Mouse (Mus musculus) liver, embryonic 14.5 days (tissue): ENCODE measurements around the gene Gm7544. TPM values are rescaled to one million over a fixed set of nuclear protein-coding genes. Genes with fewer than 3 reads are reported as not detected.
"Not testable (repeated sequence)": the region's sequence is repeated elsewhere in the genome, so short reads cannot be mapped to it uniquely, and the experiment has no call there.

ENCODE experiments used
- ATAC-seq: fragments of 200-750 bp; cut with Nextera tagmentation; 2 replicates; pipeline ENCODE4 v1.8.0; 2017; ENCODE audit warnings: moderate number of reproducible peaks, mild to moderate bottlenecking, moderate library complexity; ENCODE audit not compliant: insufficient read depth
- DNase-seq, 3 experiments: peaks; one replicate each; pipeline ENCODE4 v3.0.0-alpha.2; 2012 to 2013; ENCODE audit warnings: low read depth in 3 of 3, low spot score in 3 of 3
- H3K27ac ChIP-seq: fragments of 300-500 bp; sonication (generic); 2 replicates; pipeline ENCODE4 v1.5.1; 2014; ENCODE audit warnings: moderate library complexity, mild to moderate bottlenecking, control low read depth, inconsistent platforms
- H3K27me3 ChIP-seq: fragments of 300-500 bp; sonication (generic); 2 replicates; pipeline ENCODE4 v1.6.1; 2014; ENCODE audit warnings: mild to moderate bottlenecking, low read length, moderate library complexity; ENCODE audit not compliant: control insufficient read depth, insufficient read depth
- H3K36me3 ChIP-seq: fragments of 300-500 bp; sonication (generic); replicated peaks from 2 replicates; pipeline ENCODE4 v1.6.1; 2014; ENCODE audit warnings: low read depth; ENCODE audit not compliant: control insufficient read depth, insufficient read depth
- H3K4me1 ChIP-seq, 2 experiments: fragments of 200-500 bp in 1 of 2; fragments of 300-500 bp in 1 of 2; sonication (generic) in 1 of 2; replicated peaks; 2 replicates each; pipeline ENCODE4 v1.6.1; 2012 to 2014; ENCODE audit warnings: antibody characterized with exemption in 1 of 2, inconsistent platforms in 1 of 2, low read length in 1 of 2; ENCODE audit not compliant: control insufficient read depth in 2 of 2, insufficient read depth in 2 of 2
- H3K4me2 ChIP-seq: fragments of 300-500 bp; sonication (generic); 2 replicates; pipeline ENCODE4 v1.6.1; 2014; ENCODE audit warnings: low read depth, mild to moderate bottlenecking, control low read depth, moderate library complexity
- H3K4me3 ChIP-seq, 2 experiments: fragments of 200-500 bp in 1 of 2; fragments of 300-500 bp in 1 of 2; sonication (generic) in 1 of 2; 2 replicates each; pipeline ENCODE4 v1.5.1; 2012 to 2014; ENCODE audit warnings: low read depth in 2 of 2, low read length in 2 of 2, mild to moderate bottlenecking in 2 of 2, control low read depth in 1 of 2, inconsistent platforms in 1 of 2, moderate library complexity in 1 of 2; ENCODE audit not compliant: insufficient read depth in 1 of 2
- H3K9ac ChIP-seq: fragments of 300-500 bp; sonication (generic); replicated peaks from 2 replicates; pipeline ENCODE4 v1.6.1; 2014; ENCODE audit warnings: mild to moderate bottlenecking, control low read depth, moderate library complexity
- H3K9me3 ChIP-seq: fragments of 300-500 bp; sonication (generic); 2 replicates; pipeline ENCODE4 v1.6.1; 2016; ENCODE audit warnings: low read length, mixed read lengths; ENCODE audit not compliant: control insufficient read depth
- CTCF ChIP-seq: IDR thresholded peaks from 2 replicates; pipeline ENCODE4 v1.5.1; 2016; ENCODE audit warnings: antibody characterized with exemption, low read depth, control low read depth
- EP300 ChIP-seq: IDR thresholded peaks from 2 replicates; pipeline ENCODE4 v1.6.1; 2016; ENCODE audit warnings: antibody characterized with exemption, low read depth
- WGBS: fragments of 180-500 bp; shearing (Covaris S2); extraction: QIAGEN DNeasy Blood & Tissue Kit; methylation state at CpG from one replicate; pipeline ENCODE4 v1.1.7; 2014; ENCODE audit not compliant: insufficient replicate concordance; 5-methylcytosine and 5-hydroxymethylcytosine counted together
- polyA plus RNA-seq, 2 experiments: library from polyadenylated mRNA; depleted of rRNA in 1 of 2; stranded (reverse) in 1 of 2; unstranded in 1 of 2; fragments of >200 nt; fragmentation: Nextera tagmentation in 1 of 2; extraction: Ambion mirVana in 1 of 2; gene quantifications; 2 replicates each; pipeline versions ENCODE4 v1.2.1 to v1.2.3; 2012 to 2014

Gm7544 gene
- polyA plus RNA-seq, 2 experiments, result not detected

GRCm38 (mm10) chr1:82959870-82960385, 4.1 kb upstream of the Gm7544 start, which contains the start of gene Gm47955:
TSS of gene Gm47955 (plus strand) at chr1:82960286.
- no peak within 1 kb of the TSS for H3K4me3 ChIP-seq
- TF ChIP-seq EP300, result no peak
- no peak for TF ChIP-seq CTCF
- DNase-seq (no peak), ATAC-seq (no peak)
- H3K36me3 ChIP-seq, result no peaks in the 10 kb centered on the region
- H3K27ac ChIP-seq, result no peak within 1 kb of the TSS
- H3K4me1 ChIP-seq, result no peaks in the 10 kb centered on the region
- no peak within 1 kb of the TSS for H3K9ac ChIP-seq
- H3K9me3 ChIP-seq, result no peaks in the 10 kb centered on the region
- no peak within 1 kb of the TSS for H3K4me2 ChIP-seq
- no peaks in the 10 kb centered on the region for H3K27me3 ChIP-seq
- 74% methylated on average over 11 of the region's 11 CpGs for WGBS

GRCm38 (mm10) chr1:82948601-82949000, 7.2 kb downstream of the Gm7544 start:
- Histone ChIP-seq H3K4me2 (no peak overlapping the region), H3K27me3 (no peaks in the 10 kb centered on the region), H3K36me3 (no peaks in the 10 kb centered on the region), H3K4me3 (no peak overlapping the region), H3K27ac (no peak overlapping the region), H3K9me3 (no peaks in the 10 kb centered on the region), H3K9ac (no peak overlapping the region), H3K4me1 (no peaks in the 10 kb centered on the region)
- TF ChIP-seq EP300 (no peak), CTCF (no peak)
- ATAC-seq (no peak), DNase-seq (no peak)
- 52% methylated on average over 2 of the region's 2 CpGs for WGBS

DNA sequence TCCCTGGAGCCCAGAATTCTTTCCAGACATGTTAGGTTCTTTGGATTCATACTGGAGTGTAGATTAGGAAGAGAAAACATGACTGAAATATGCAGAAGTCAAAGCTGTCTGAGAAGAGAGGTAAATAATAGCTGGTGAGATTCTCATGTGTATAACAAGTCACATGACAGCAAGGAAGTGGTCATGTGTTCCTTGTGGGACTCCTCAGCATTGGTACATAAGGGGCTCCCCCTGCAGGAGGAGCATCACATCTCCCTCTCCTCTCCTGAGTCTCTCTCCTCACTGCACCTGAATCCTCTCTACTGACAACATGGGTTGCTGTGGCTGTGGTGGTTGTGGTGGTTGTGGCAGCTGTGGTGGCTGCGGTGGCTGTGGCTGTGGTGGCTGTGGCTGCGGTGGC, 9.8 kb downstream of the Gm7544 start:
- H3K9ac ChIP-seq, result not testable (repeated sequence)

GRCm38 (mm10) chr1:82943295-82943694, 12.5 kb downstream of the Gm7544 start, which contains the start of gene A030003K21Rik:
TSS of gene A030003K21Rik (minus strand) at chr1:82943388.
- WGBS, result no CpG with 5 or more reads among the region's 6 CpGs

More for the DNA sequence above, 9.8 kb downstream of the Gm7544 start:
- not testable (repeated sequence) for H3K27me3 ChIP-seq, ATAC-seq, H3K4me3 ChIP-seq, H3K4me2 ChIP-seq, DNase-seq, H3K4me1 ChIP-seq, H3K27ac ChIP-seq, H3K36me3 ChIP-seq, H3K9me3 ChIP-seq
- WGBS, result 100% methylated on average over 1 of the region's 2 CpGs

DNA sequence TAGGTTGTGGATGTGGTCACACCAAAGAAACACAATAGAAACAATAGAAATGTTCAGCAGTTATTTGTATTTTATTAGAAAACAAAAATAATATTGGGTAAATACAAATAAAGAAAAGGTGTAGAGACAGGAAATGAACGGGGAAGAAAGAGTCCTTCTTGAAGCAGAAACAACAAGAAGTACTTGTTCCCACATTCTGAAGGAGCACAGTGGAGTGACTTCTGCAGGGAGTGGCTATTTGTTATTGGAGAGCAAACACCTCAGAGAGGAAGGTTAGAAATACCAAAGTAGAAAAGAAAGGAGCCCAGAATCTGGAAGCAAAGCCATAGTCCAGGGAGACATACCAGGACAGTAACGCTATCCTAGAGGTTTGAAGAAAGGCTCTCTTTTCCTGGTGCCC, 13.3 kb downstream of the Gm7544 start:
- 49% methylated on average over 1 of the region's 2 CpGs for WGBS
- H3K4me1 ChIP-seq, H3K9me3 ChIP-seq, DNase-seq, H3K27me3 ChIP-seq, H3K4me2 ChIP-seq, ATAC-seq, H3K27ac ChIP-seq, H3K36me3 ChIP-seq, H3K9ac ChIP-seq, H3K4me3 ChIP-seq: not testable (repeated sequence)

More at GRCm38 (mm10) chr1:82943295-82943694, 12.5 kb downstream of the Gm7544 start, which contains the start of gene A030003K21Rik:
- H3K27ac ChIP-seq, H3K4me2 ChIP-seq, H3K9me3 ChIP-seq, H3K27me3 ChIP-seq, H3K9ac ChIP-seq, H3K4me1 ChIP-seq, H3K36me3 ChIP-seq, ATAC-seq, H3K4me3 ChIP-seq, DNase-seq: not testable (repeated sequence)
